Mouse (Mus musculus) layer of hippocampus, adult 8-10 months (tissue): ENCODE data around the gene BC055324. TPM values are rescaled to one million over a fixed set of nuclear protein-coding genes. Genes with fewer than 3 reads are reported as not detected.
"Not testable (repeated sequence)": the region's sequence is repeated elsewhere in the genome, so short reads cannot be mapped to it uniquely, and the experiment has no call there.

ENCODE experiments used
- DNase-seq, 2 experiments: peaks; one replicate each; pipeline ENCODE4 v3.0.0; 2022; ENCODE audit warnings: low spot score in 2 of 2
- total RNA-seq, 4 experiments: library from RNA; stranded (reverse); gene quantifications; 2 replicates each; pipeline ENCODE4 v1.2.4; 2022

The BC055324 gene
- total RNA-seq: 1 to 10 TPM in 3 of 4 experiments, under 1 TPM in 1; 0.61 to 2.7 (median 1.0) TPM

GRCm38 (mm10) chr1:163994721-163995608, at the start of gene BC055324, which contains the start of gene Mettl18:
TSS of gene BC055324 (minus strand) at chr1:163994796.
TSS of gene Mettl18 (plus strand) at chr1:163994889.
- DNase-seq: peak; percentile 81 to 87

- DNase-seq: no peak
Observed at GRCm38 (mm10) chr1:164043549-164043948, 49.0 kb upstream of the BC055324 start.

- no peak for DNase-seq
Observed at GRCm38 (mm10) chr1:164040385-164041135, 46.0 kb upstream of the BC055324 start.

GRCm38 (mm10) chr1:164027416-164027815, 32.8 kb upstream of the BC055324 start:
- no peak for DNase-seq

GRCm38 (mm10) chr1:164025685-164026084, 31.1 kb upstream of the BC055324 start:
- DNase-seq: no peak

GRCm38 (mm10) chr1:164022106-164022505, 27.5 kb upstream of the BC055324 start:
- not testable (repeated sequence) for DNase-seq

- DNase-seq: not testable (repeated sequence)
Observed at GRCm38 (mm10) chr1:164020746-164021145, 26.1 kb upstream of the BC055324 start.

GRCm38 (mm10) chr1:164019789-164020188, 25.2 kb upstream of the BC055324 start:
- no peak for DNase-seq

GRCm38 (mm10) chr1:164018221-164018896, 23.8 kb upstream of the BC055324 start:
- no peak for DNase-seq

- DNase-seq: no peak
Observed at GRCm38 (mm10) chr1:164014616-164015015, 20.0 kb upstream of the BC055324 start.

- no peak for DNase-seq
Observed at GRCm38 (mm10) chr1:164009235-164009634, 14.6 kb upstream of the BC055324 start.

GRCm38 (mm10) chr1:164004311-164004710, 9.7 kb upstream of the BC055324 start:
- DNase-seq: no peak

- no peak for DNase-seq
Observed at GRCm38 (mm10) chr1:164001831-164002452, 7.3 kb upstream of the BC055324 start.

- DNase-seq: no peak
Observed at GRCm38 (mm10) chr1:163995609-163995913, 965 bp upstream of the BC055324 start.

GRCm38 (mm10) chr1:163994173-163994720, 349 bp downstream of the BC055324 start:
- DNase-seq: no peak

GRCm38 (mm10) chr1:163992371-163992770, 2.2 kb downstream of the BC055324 start:
- no peak for DNase-seq

- DNase-seq: no peak
Observed at GRCm38 (mm10) chr1:163976515-163976914, 18.1 kb downstream of the BC055324 start.

GRCm38 (mm10) chr1:163975088-163975487, 19.5 kb downstream of the BC055324 start:
- DNase-seq: no peak

- DNase-seq: no peak
Observed at GRCm38 (mm10) chr1:163974471-163974870, 20.1 kb downstream of the BC055324 start.

- no peak for DNase-seq
Observed at GRCm38 (mm10) chr1:163964008-163964689, 30.4 kb downstream of the BC055324 start.
